Mouse (Mus musculus): ENCODE data around the gene Dnaaf3. TPM values are rescaled to one million over a fixed set of nuclear protein-coding genes. Genes with fewer than 3 reads are reported as not detected.
"Not testable (repeated sequence)": the region's sequence is repeated elsewhere in the genome, so short reads cannot be mapped to it uniquely, and the experiment has no call there.

Gene Dnaaf3
- polyA plus RNA-seq, 1 experiment from 2014 or later: 1.3 TPM

GRCm38 (mm10) chr7:4546050-4546449, 13.8 kb upstream of the Dnaaf3 start:
- H3K9ac ChIP-seq (ENCODE audit: low read depth, low read length): no peak overlapping the region
- H3K4me1 ChIP-seq (ENCODE audit: control insufficient read depth, insufficient read depth, low read length): no peaks in the 10 kb centered on the region
- no peaks in the 10 kb centered on the region for H3K9me3 ChIP-seq (ENCODE audit: control insufficient read depth, low read length)
- no peak overlapping the region for H3K27ac ChIP-seq (ENCODE audit: low read depth, low read length)
- H3K4me3 ChIP-seq (ENCODE audit: low read length): no peak overlapping the region
- ATAC-seq (ENCODE audit: low FRiP score, low TSS enrichment): no peak
- H3K36me3 ChIP-seq (ENCODE audit: control insufficient read depth, insufficient read depth, low read length): no peaks in the 10 kb centered on the region
- no peaks in the 10 kb centered on the region; the same call in 1 of the 2 replicates for H3K27me3 ChIP-seq (ENCODE audit: control insufficient read depth, insufficient read depth, low read length)
- H3K4me2 ChIP-seq (replicated peaks; ENCODE audit: low read depth, low read length): no peak overlapping the region; the same call in 1 of the 2 replicates
- WGBS: 77% methylated on average over 15 of the region's 15 CpGs

- WGBS: 38% methylated on average over 17 of the region's 17 CpGs
- no peaks in the 10 kb centered on the region for H3K36me3 ChIP-seq (ENCODE audit: control insufficient read depth, insufficient read depth, low read length)
- H3K4me3 ChIP-seq (ENCODE audit: low read length): no peak overlapping the region
- H3K27me3 ChIP-seq (ENCODE audit: control insufficient read depth, insufficient read depth, low read length): no peaks in the 10 kb centered on the region; the same call in 1 of the 2 replicates
- no peaks in the 10 kb centered on the region for H3K9me3 ChIP-seq (ENCODE audit: control insufficient read depth, low read length)
- H3K27ac ChIP-seq (ENCODE audit: low read depth, low read length): no peak overlapping the region
- no peak overlapping the region for H3K9ac ChIP-seq (ENCODE audit: low read depth, low read length)
- ATAC-seq (ENCODE audit: low FRiP score, low TSS enrichment): no peak
- H3K4me2 ChIP-seq (replicated peaks; ENCODE audit: low read depth, low read length): no peak overlapping the region
- H3K4me1 ChIP-seq (ENCODE audit: control insufficient read depth, insufficient read depth, low read length): no peaks in the 10 kb centered on the region
Observed at GRCm38 (mm10) chr7:4542013-4542412, 9.8 kb upstream of the Dnaaf3 start.

GRCm38 (mm10) chr7:4541344-4541743, 9.1 kb upstream of the Dnaaf3 start:
- Histone ChIP-seq H3K9ac (ENCODE audit: low read depth, low read length) (no peak overlapping the region), H3K4me2 (replicated peaks; ENCODE audit: low read depth, low read length) (no peak overlapping the region), H3K4me1 (ENCODE audit: control insufficient read depth, insufficient read depth, low read length) (no peaks in the 10 kb centered on the region), H3K27me3 (ENCODE audit: control insufficient read depth, insufficient read depth, low read length) (no peaks in the 10 kb centered on the region), H3K27ac (ENCODE audit: low read depth, low read length) (no peak overlapping the region), H3K9me3 (ENCODE audit: control insufficient read depth, low read length) (no peaks in the 10 kb centered on the region), H3K36me3 (ENCODE audit: control insufficient read depth, insufficient read depth, low read length) (no peaks in the 10 kb centered on the region), H3K4me3 (ENCODE audit: low read length) (no peak overlapping the region)
- 63% methylated on average over 5 of the region's 5 CpGs for WGBS
- ATAC-seq (ENCODE audit: low FRiP score, low TSS enrichment): no peak

- no peak overlapping the region for H3K27ac ChIP-seq (ENCODE audit: low read depth, low read length)
- ATAC-seq (ENCODE audit: low FRiP score, low TSS enrichment): no peak
- WGBS: 80% methylated on average over 2 of the region's 2 CpGs
- H3K9me3 ChIP-seq (ENCODE audit: control insufficient read depth, low read length): no peaks in the 10 kb centered on the region
- H3K4me2 ChIP-seq (replicated peaks; ENCODE audit: low read depth, low read length): no peak overlapping the region
- no peaks in the 10 kb centered on the region for H3K4me1 ChIP-seq (ENCODE audit: control insufficient read depth, insufficient read depth, low read length)
- H3K9ac ChIP-seq (ENCODE audit: low read depth, low read length): no peak overlapping the region
- H3K4me3 ChIP-seq (ENCODE audit: low read length): no peak overlapping the region
- H3K36me3 ChIP-seq (ENCODE audit: control insufficient read depth, insufficient read depth, low read length): no peaks in the 10 kb centered on the region
- H3K27me3 ChIP-seq (ENCODE audit: control insufficient read depth, insufficient read depth, low read length): no peaks in the 10 kb centered on the region
Observed at GRCm38 (mm10) chr7:4539019-4539418, 6.8 kb upstream of the Dnaaf3 start.

- H3K4me1 ChIP-seq (ENCODE audit: control insufficient read depth, insufficient read depth, low read length): no peaks in the 10 kb centered on the region
- WGBS: 53% methylated on average over 4 of the region's 4 CpGs
- no peak overlapping the region for H3K4me3 ChIP-seq (ENCODE audit: low read length)
- ATAC-seq (ENCODE audit: low FRiP score, low TSS enrichment): no peak
- H3K36me3 ChIP-seq (ENCODE audit: control insufficient read depth, insufficient read depth, low read length): no peaks in the 10 kb centered on the region
- no peak overlapping the region for H3K4me2 ChIP-seq (replicated peaks; ENCODE audit: low read depth, low read length)
- H3K27ac ChIP-seq (ENCODE audit: low read depth, low read length): no peak overlapping the region
- H3K27me3 ChIP-seq (ENCODE audit: control insufficient read depth, insufficient read depth, low read length): no peaks in the 10 kb centered on the region
- no peaks in the 10 kb centered on the region for H3K9me3 ChIP-seq (ENCODE audit: control insufficient read depth, low read length)
- no peak overlapping the region for H3K9ac ChIP-seq (ENCODE audit: low read depth, low read length)
Observed at GRCm38 (mm10) chr7:4537181-4537580, 4.9 kb upstream of the Dnaaf3 start.

- Histone ChIP-seq H3K9ac (ENCODE audit: low read depth, low read length) (no peak overlapping the region), H3K27me3 (ENCODE audit: control insufficient read depth, insufficient read depth, low read length) (no peaks in the 10 kb centered on the region), H3K4me1 (ENCODE audit: control insufficient read depth, insufficient read depth, low read length) (no peaks in the 10 kb centered on the region), H3K4me2 (replicated peaks; ENCODE audit: low read depth, low read length) (no peak overlapping the region), H3K27ac (ENCODE audit: low read depth, low read length) (no peak overlapping the region), H3K4me3 (ENCODE audit: low read length) (no peak overlapping the region), H3K9me3 (ENCODE audit: control insufficient read depth, low read length) (no peaks in the 10 kb centered on the region), H3K36me3 (ENCODE audit: control insufficient read depth, insufficient read depth, low read length) (no peaks in the 10 kb centered on the region)
- 84% methylated on average over 4 of the region's 4 CpGs for WGBS
- no peak for ATAC-seq (ENCODE audit: low FRiP score, low TSS enrichment)
Observed at GRCm38 (mm10) chr7:4536369-4536768, 4.1 kb upstream of the Dnaaf3 start.

GRCm38 (mm10) chr7:4530166-4530565, 2.1 kb downstream of the Dnaaf3 start:
- not testable (repeated sequence) for H3K27ac ChIP-seq (ENCODE audit: low read depth, low read length); H3K9ac ChIP-seq (ENCODE audit: low read depth, low read length); ATAC-seq (ENCODE audit: low FRiP score, low TSS enrichment); H3K36me3 ChIP-seq (ENCODE audit: control insufficient read depth, insufficient read depth, low read length); H3K4me3 ChIP-seq (ENCODE audit: low read length); H3K4me1 ChIP-seq (ENCODE audit: control insufficient read depth, insufficient read depth, low read length); H3K4me2 ChIP-seq (replicated peaks; ENCODE audit: low read depth, low read length); H3K9me3 ChIP-seq (ENCODE audit: control insufficient read depth, low read length); H3K27me3 ChIP-seq (ENCODE audit: control insufficient read depth, insufficient read depth, low read length)
- WGBS: 44% methylated on average over 8 of the region's 8 CpGs

GRCm38 (mm10) chr7:4527302-4527689, 5.0 kb downstream of the Dnaaf3 start:
- no peaks in the 10 kb centered on the region; the same call in 1 of the 2 replicates for H3K4me1 ChIP-seq (ENCODE audit: control insufficient read depth, insufficient read depth, low read length)
- no peaks in the 10 kb centered on the region for H3K27me3 ChIP-seq (ENCODE audit: control insufficient read depth, insufficient read depth, low read length)
- no peaks in the 10 kb centered on the region for H3K9me3 ChIP-seq (ENCODE audit: control insufficient read depth, low read length)
- no peak overlapping the region for H3K9ac ChIP-seq (ENCODE audit: low read depth, low read length)
- H3K4me3 ChIP-seq (ENCODE audit: low read length): peak overlapping the region; percentile 5; the same call in 1 of the 2 replicates
- H3K36me3 ChIP-seq (ENCODE audit: control insufficient read depth, insufficient read depth, low read length): no peaks in the 10 kb centered on the region
- no peak overlapping the region for H3K27ac ChIP-seq (ENCODE audit: low read depth, low read length)
- H3K4me2 ChIP-seq (replicated peaks; ENCODE audit: low read depth, low read length): peak overlapping the region; percentile 54
- WGBS: 51% methylated on average over 18 of the region's 18 CpGs
- ATAC-seq (ENCODE audit: low FRiP score, low TSS enrichment): 0 out of 2 replicates have a peak, but pooled peaks have one; percentile 7

DNA sequence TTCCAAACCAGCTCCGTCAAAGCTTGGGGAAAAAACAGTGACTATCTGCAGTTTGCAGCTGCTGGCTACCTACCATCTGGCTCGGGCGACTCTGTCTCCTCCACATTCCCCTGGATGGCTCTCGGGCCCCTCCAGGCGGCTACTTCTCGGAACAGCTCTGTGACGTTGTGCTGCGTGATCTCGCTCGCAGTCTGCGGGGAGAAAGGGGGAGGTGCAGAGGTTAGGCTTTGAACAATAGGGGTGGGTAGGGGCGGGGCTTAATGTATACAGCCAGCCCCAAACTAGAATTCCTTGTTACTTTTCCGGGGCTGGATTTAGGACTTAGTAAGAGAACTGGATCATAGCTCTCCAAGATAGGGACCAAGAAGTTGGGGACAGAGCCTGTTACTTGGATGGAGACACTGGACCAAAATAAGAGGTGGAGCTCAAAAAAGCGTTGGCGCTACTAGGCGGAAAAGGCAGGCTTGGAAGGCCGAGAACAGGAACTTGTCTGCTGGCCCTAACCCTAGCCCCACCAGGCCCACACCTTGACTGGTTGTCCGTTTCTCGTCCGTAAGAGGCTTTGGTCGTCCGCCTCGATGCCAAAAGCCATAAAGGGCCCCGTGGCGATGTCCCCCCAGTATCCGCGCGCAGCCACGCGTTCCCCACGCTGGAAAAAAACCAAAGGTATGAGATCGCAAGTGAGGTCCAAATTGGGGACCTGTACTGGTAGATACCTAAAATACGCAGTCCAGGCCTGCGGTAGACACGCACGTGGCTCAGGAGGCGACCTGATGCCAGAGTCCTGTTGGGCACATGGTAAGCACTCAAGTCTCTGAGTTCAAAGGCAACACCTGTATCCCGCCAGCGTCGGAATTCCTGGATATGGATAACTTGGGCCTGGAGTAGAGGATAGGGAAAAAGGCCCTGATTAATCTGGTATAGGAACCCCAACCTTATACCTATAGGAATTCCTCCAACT, 5.6 kb downstream of the Dnaaf3 start:
- H3K27ac ChIP-seq (ENCODE audit: low read depth, low read length): no peak overlapping the region; the same call in 1 of the 2 replicates
- H3K4me1 ChIP-seq (ENCODE audit: control insufficient read depth, insufficient read depth, low read length): peaks cover under 1% of the 10 kb centered on the region; the same call in 1 of the 2 replicates
- 23% methylated on average over 40 of the region's 40 CpGs for WGBS
- H3K9ac ChIP-seq (ENCODE audit: low read depth, low read length): peak overlapping the region; percentile 44
- H3K36me3 ChIP-seq (ENCODE audit: control insufficient read depth, insufficient read depth, low read length): no peaks in the 10 kb centered on the region
- H3K9me3 ChIP-seq (ENCODE audit: control insufficient read depth, low read length): no peaks in the 10 kb centered on the region
- peak overlapping the region; percentile 27; the same call in 1 of the 2 replicates for H3K4me3 ChIP-seq (ENCODE audit: low read length)
- peak; percentile 89 for ATAC-seq (ENCODE audit: low FRiP score, low TSS enrichment)
- no peaks in the 10 kb centered on the region; the same call in 1 of the 2 replicates for H3K27me3 ChIP-seq (ENCODE audit: control insufficient read depth, insufficient read depth, low read length)
- peak overlapping the region; percentile 54 for H3K4me2 ChIP-seq (replicated peaks; ENCODE audit: low read depth, low read length)

Measured in kidney, embryonic 14.5 days (tissue).